Mouse (Mus musculus) yolk sac, embryonic 10.5 days (tissue): ENCODE measurements at regions not wholly inside any gene's neighbourhood (a gene's known extent, or its start where the extent isn't known, plus 50 kb on each side); places are given as distances from the start of the nearest gene placed in this dataset.

Experiments used
- DNase-seq: peaks from one replicate; pipeline ENCODE4 v3.0.0-alpha.2; 2017; ENCODE audit warnings: low spot score

- DNase-seq, result no peak
These were observed 74.3 kb downstream of the Gp2 start for GRCm38 (mm10) chr7:119384670-119385241.

- no peak for DNase-seq
These were observed 79.2 kb downstream of the Gp2 start for GRCm38 (mm10) chr7:119379935-119380334.

- DNase-seq, result no peak
These were observed 94.9 kb downstream of the Gp2 start for GRCm38 (mm10) chr7:119364268-119364596.

- no peak for DNase-seq
These were observed 95.4 kb downstream of the Gp2 start for GRCm38 (mm10) chr7:119363552-119364267.

- DNase-seq, result no peak
These were observed 101.7 kb downstream of the Gp2 start for GRCm38 (mm10) chr7:119357338-119357737.

- peak; percentile 18 for DNase-seq
These were observed 102.8 kb downstream of the Gp2 start for GRCm38 (mm10) chr7:119356251-119356650.

GRCm38 (mm10) chr7:119352571-119352970 lies 106.5 kb downstream of the Gp2 start:
- no peak for DNase-seq

GRCm38 (mm10) chr7:119350641-119351040 lies 108.4 kb downstream of the Gp2 start:
- no peak for DNase-seq

GRCm38 (mm10) chr7:119343380-119343779 lies 115.7 kb downstream of the Gp2 start:
- no peak for DNase-seq

- no peak for DNase-seq
These were observed 126.0 kb downstream of the Gp2 start for GRCm38 (mm10) chr7:119333102-119333501.

- DNase-seq, result no peak
These were observed 128.5 kb downstream of the Gp2 start for GRCm38 (mm10) chr7:119330460-119331109.

- DNase-seq, result no peak
These were observed 111.9 kb upstream of the Gpr139 start for GRCm38 (mm10) chr7:119296307-119296706.

GRCm38 (mm10) chr7:119291442-119291841 lies 107.0 kb upstream of the Gpr139 start:
- no peak for DNase-seq

- no peak for DNase-seq
These were observed 100.9 kb upstream of the Gpr139 start for GRCm38 (mm10) chr7:119285290-119285689.

GRCm38 (mm10) chr7:119279896-119280661 lies 95.7 kb upstream of the Gpr139 start:
- no peak for DNase-seq

GRCm38 (mm10) chr7:119272621-119273020 lies 88.2 kb upstream of the Gpr139 start:
- no peak for DNase-seq

GRCm38 (mm10) chr7:119271427-119271826 lies 87.0 kb upstream of the Gpr139 start:
- no peak for DNase-seq

GRCm38 (mm10) chr7:119270826-119271420 lies 86.5 kb upstream of the Gpr139 start:
- no peak for DNase-seq

- DNase-seq, result no peak
These were observed 73.8 kb upstream of the Gpr139 start for GRCm38 (mm10) chr7:119258222-119258621.

- DNase-seq, result no peak
These were observed 72.5 kb upstream of the Gpr139 start for GRCm38 (mm10) chr7:119256916-119257315.

- DNase-seq, result no peak
These were observed 68.3 kb upstream of the Gpr139 start for GRCm38 (mm10) chr7:119252742-119253141.

GRCm38 (mm10) chr7:119251679-119252078 lies 67.3 kb upstream of the Gpr139 start:
- DNase-seq, result no peak
